Mouse (Mus musculus): ENCODE data around the gene Med1. TPM values are rescaled to one million over a fixed set of nuclear protein-coding genes. Genes with fewer than 3 reads are reported as not detected.

Gene Med1
- polyA plus RNA-seq (2017; shearing (Covaris generic)), result 10 to 100 TPM; 35.7 to 41.7 TPM

GRCm38 (mm10) chr11:98192901-98193805 is at the start of gene Med1:
Gene Med1, minus strand, starts transcription at chr11:98193293.

DNA sequence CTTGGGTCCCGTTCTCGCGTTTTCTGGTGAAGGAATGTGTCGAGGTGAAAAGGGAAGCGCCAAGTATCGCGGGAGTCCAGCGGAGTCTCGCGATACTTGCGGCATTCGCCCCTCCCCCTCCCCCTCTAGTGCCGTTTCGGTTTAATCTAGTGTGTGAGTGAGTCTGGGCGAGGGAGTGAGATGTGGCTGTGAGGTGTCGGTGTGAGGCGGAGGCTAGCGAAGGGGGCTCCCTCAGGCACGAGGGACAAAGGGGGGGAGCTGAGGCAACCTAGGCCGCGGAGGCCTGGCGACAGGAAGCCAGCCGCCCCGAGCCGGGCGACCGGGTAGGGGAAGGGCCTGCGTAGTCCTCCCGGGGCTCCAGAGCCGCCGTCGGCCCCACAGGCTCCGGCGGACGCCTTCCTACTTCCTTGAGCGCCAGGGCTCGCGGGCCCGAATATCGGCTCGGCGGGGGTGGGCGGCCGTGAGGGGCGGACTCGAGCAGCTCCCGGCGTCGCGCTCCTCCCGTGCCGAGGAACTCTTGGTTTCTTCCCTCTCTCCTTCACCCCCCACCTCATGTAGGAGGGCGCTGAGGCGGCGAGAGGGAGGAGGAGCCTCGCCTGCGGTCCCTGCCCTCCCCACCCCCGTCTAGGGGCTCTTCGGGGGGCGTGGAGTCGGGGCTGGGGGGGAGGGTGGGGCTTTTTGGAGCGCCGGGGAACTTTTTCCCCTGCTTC is 9.7 kb upstream of the Med1 start, which contains the start of gene Cdk12:
Cdk12 (plus strand) TSS at position 419 of the 710 bp plus-strand sequence.

DNA sequence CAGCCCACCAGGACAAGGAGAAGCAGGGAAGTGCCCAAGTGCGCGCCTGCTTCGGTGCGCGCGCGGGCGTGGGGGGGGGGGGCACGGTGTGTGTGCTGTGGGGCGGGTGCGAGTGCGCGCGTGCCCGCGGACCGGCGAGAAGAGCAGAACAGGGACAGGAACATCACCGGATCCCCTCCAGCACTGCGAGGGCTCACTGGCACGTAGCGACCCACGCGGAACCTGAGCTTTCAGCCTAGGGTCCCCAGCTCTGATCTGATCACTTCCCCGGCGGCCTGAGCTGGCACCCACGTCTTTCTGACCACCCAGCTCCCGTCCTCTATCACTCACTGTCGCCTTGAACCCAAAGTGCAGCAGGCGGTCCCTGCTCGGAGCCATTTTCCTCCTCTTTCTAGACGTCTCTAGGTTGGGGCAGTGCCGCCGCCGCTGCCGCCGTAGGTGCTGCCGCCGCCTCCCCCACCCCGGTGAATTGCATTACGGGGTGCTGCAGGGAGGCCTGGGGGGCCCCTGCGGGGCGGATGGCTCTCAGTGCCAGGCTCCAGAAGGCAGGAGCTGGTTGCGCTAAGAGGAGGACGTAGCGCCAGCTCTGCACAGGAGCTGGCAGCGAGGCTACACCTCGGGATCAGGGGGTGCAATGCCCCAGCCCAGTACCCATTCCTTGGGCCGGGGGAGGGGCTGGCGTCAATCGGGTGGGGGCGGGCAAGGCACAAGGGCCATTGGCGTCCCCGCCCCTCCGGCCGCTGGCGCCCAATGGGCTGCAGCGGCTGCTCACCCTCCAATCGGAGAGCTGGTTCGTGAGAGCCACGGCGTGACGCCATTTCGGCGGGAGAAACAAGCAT is 43.1 kb downstream of the Med1 start, which contains the start of gene Fbxl20:
Fbxl20 (minus strand) TSS at position 618 of the 839 bp plus-strand sequence.

Other genes with a start within 250 kb of the Med1 start
- 1 to 10 TPM; 2.5 to 2.8 TPM for gene Plxdc1, start 206.8 kb downstream of the Med1 start, polyA plus RNA-seq (2017; shearing (Covaris generic))
- gene Arl5c, start 197.1 kb downstream of the Med1 start, polyA plus RNA-seq (2017; shearing (Covaris generic)), result 10 to 100 TPM; 61.8 to 75.6 TPM
- 10 to 100 TPM; 14.4 to 17.8 TPM for gene Cacnb1, start 170.3 kb downstream of the Med1 start, polyA plus RNA-seq (2017; shearing (Covaris generic))
- 1,000 to 10,000 TPM; 1,296 to 1,506 TPM for gene Rpl19, start 166.6 kb downstream of the Med1 start, polyA plus RNA-seq (2017; shearing (Covaris generic))
- under 1 TPM in 1 of 2 experiments, not detected in 1; 0.48 TPM for gene Stac2, start 139.8 kb downstream of the Med1 start, polyA plus RNA-seq (2017; shearing (Covaris generic))
- gene Fbxl20, start 42.9 kb downstream of the Med1 start, polyA plus RNA-seq (2017; shearing (Covaris generic)), result 10 to 100 TPM; 26.0 to 32.3 TPM
- 10 to 100 TPM; 17.4 to 22.9 TPM for gene Cdk12, start 9.8 kb upstream of the Med1 start, polyA plus RNA-seq (2017; shearing (Covaris generic))
- gene Neurod2, start 136.4 kb upstream of the Med1 start, polyA plus RNA-seq (2017; shearing (Covaris generic)), result under 1 TPM; 0.06 to 0.67 TPM
- gene Ppp1r1b, start 155.1 kb upstream of the Med1 start, polyA plus RNA-seq (2017; shearing (Covaris generic)), result 1 to 10 TPM; 1.5 to 3.9 TPM
- gene Stard3, start 165.1 kb upstream of the Med1 start, polyA plus RNA-seq (2017; shearing (Covaris generic)), result 10 to 100 TPM; 61.8 to 64.9 TPM
- 1 to 10 TPM in 1 of 2 experiments, not detected in 1; 1.0 TPM for gene Tcap, start 190.5 kb upstream of the Med1 start, polyA plus RNA-seq (2017; shearing (Covaris generic))
- gene Pnmt, start 193.2 kb upstream of the Med1 start, polyA plus RNA-seq (2017; shearing (Covaris generic)), result not detected
- gene Pgap3, start 207.2 kb upstream of the Med1 start, polyA plus RNA-seq (2017; shearing (Covaris generic)), result 10 to 100 TPM; 12.6 to 13.7 TPM
- under 1 TPM; 0.16 to 0.22 TPM for gene Erbb2, start 219.2 kb upstream of the Med1 start, polyA plus RNA-seq (2017; shearing (Covaris generic))
- 100 to 1,000 TPM; 141 to 157 TPM for gene Mien1, start 245.7 kb upstream of the Med1 start, polyA plus RNA-seq (2017; shearing (Covaris generic))

Data from inflammation-experienced regulatory T-cells (primary cell).